Mouse (Mus musculus): ENCODE measurements around the gene Atp2c2. TPM values are rescaled to one million over a fixed set of nuclear protein-coding genes. Genes with fewer than 3 reads are reported as not detected.

The Atp2c2 gene
- polyA plus RNA-seq, 1 experiment from 2014 or later: 1.3 TPM

- Histone ChIP-seq H3K27ac (no peak overlapping the region), H3K9me3 (replicated peaks; ENCODE audit: low read length) (no peaks in the 10 kb centered on the region), H3K27me3 (ENCODE audit: insufficient read depth, low read length) (no peaks in the 10 kb centered on the region), H3K4me1 (replicated peaks; ENCODE audit: insufficient read depth, low read length) (no peaks in the 10 kb centered on the region), H3K36me3 (ENCODE audit: insufficient read depth, low read length) (no peaks in the 10 kb centered on the region), H3K9ac (ENCODE audit: low read depth, low read length) (no peak overlapping the region), H3K4me2 (ENCODE audit: low read length) (no peak overlapping the region), H3K4me3 (replicated peaks; ENCODE audit: low read depth, low read length) (no peak overlapping the region)
- DNase-seq (ENCODE audit: low spot score) (peak; percentile 40), ATAC-seq (replicated peaks; ENCODE audit: low FRiP score, low read depth) (no peak)
- TF ChIP-seq CTCF (IDR thresholded peaks at IDR 0.05; ENCODE audit: low read depth): peak; percentile 68
- WGBS: 59% methylated on average over 9 of the region's 9 CpGs
Observed at GRCm38 (mm10) chr8:119717765-119718164, 18.0 kb downstream of the Atp2c2 start.

DNA sequence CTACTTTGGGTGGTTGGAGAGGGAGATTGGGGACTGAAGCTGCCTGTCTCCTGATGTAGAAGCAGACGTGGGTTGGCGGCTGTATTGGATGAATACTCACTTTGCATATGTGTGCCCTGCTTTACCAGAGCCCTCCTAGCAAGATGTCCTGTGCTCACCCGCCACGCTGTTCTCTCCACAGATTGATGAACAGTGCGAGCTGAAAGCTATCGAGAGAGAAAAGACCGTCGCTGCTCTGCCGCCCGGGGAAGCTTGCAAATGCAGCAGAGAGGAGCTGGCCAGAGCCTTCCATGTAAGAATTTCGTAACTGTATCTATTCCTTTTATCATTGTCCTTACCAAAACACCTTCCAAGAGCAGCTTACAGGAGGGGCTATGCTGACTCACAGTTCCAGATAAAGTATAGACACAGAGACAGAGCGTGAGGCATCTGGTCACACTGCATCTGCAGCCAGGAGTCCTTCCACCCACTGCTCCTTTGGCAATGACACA, 19.2 kb downstream of the Atp2c2 start:
- Histone ChIP-seq H3K27me3 (ENCODE audit: insufficient read depth, low read length) (no peaks in the 10 kb centered on the region), H3K4me2 (ENCODE audit: low read length) (no peak overlapping the region), H3K4me1 (replicated peaks; ENCODE audit: insufficient read depth, low read length) (no peaks in the 10 kb centered on the region), H3K4me3 (replicated peaks; ENCODE audit: low read depth, low read length) (no peak overlapping the region), H3K36me3 (ENCODE audit: insufficient read depth, low read length) (no peaks in the 10 kb centered on the region), H3K9ac (ENCODE audit: low read depth, low read length) (no peak overlapping the region), H3K9me3 (replicated peaks; ENCODE audit: low read length) (no peaks in the 10 kb centered on the region), H3K27ac (no peak overlapping the region)
- ATAC-seq (replicated peaks; ENCODE audit: low FRiP score, low read depth): no peak
- TF ChIP-seq CTCF (IDR thresholded peaks at IDR 0.05; ENCODE audit: low read depth): no peak
- no peak for DNase-seq (ENCODE audit: low spot score)
- 70% methylated on average over 12 of the region's 12 CpGs for WGBS

- Histone ChIP-seq H3K4me3 (replicated peaks; ENCODE audit: low read depth, low read length) (no peak overlapping the region), H3K36me3 (ENCODE audit: insufficient read depth, low read length) (no peaks in the 10 kb centered on the region), H3K27ac (no peak overlapping the region), H3K27me3 (ENCODE audit: insufficient read depth, low read length) (no peaks in the 10 kb centered on the region), H3K9ac (ENCODE audit: low read depth, low read length) (no peak overlapping the region), H3K4me2 (ENCODE audit: low read length) (no peak overlapping the region), H3K4me1 (replicated peaks; ENCODE audit: insufficient read depth, low read length) (no peaks in the 10 kb centered on the region), H3K9me3 (replicated peaks; ENCODE audit: low read length) (no peaks in the 10 kb centered on the region)
- TF ChIP-seq CTCF (IDR thresholded peaks at IDR 0.05; ENCODE audit: low read depth): no peak
- DNase-seq (ENCODE audit: low spot score) (no peak), ATAC-seq (replicated peaks; ENCODE audit: low FRiP score, low read depth) (no peak)
- 53% methylated on average over 6 of the region's 6 CpGs for WGBS
Observed at GRCm38 (mm10) chr8:119722348-119722747, 22.5 kb downstream of the Atp2c2 start.

DNA sequence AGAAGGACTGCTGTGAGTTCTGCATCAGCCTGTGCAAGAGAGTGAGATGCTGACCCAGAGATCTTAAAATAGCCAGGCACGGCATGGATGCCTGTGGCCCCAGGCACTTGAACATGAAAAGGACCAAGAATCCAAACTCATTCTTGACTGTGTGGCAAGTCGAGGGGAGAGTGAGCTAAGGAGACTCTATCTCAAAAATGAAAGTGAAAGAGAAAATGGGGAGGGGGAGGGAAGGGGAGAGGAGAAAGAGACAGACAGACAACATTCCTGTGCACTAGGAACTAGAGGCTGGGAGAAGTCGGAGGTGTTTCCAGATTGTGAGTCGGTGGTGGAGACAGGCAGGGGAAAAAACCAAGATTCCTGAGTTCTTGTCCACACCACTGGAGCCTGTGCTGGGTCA, 23.9 kb downstream of the Atp2c2 start:
- Histone ChIP-seq H3K4me3 (replicated peaks; ENCODE audit: low read depth, low read length) (no peak overlapping the region), H3K27ac (no peak overlapping the region), H3K4me1 (replicated peaks; ENCODE audit: insufficient read depth, low read length) (no peaks in the 10 kb centered on the region), H3K9me3 (replicated peaks; ENCODE audit: low read length) (no peaks in the 10 kb centered on the region), H3K9ac (ENCODE audit: low read depth, low read length) (no peak overlapping the region), H3K27me3 (ENCODE audit: insufficient read depth, low read length) (no peaks in the 10 kb centered on the region), H3K36me3 (ENCODE audit: insufficient read depth, low read length) (no peaks in the 10 kb centered on the region), H3K4me2 (ENCODE audit: low read length) (no peak overlapping the region)
- no peak for DNase-seq (ENCODE audit: low spot score)
- no peak for TF ChIP-seq CTCF (IDR thresholded peaks at IDR 0.05; ENCODE audit: low read depth)
- no peak for ATAC-seq (replicated peaks; ENCODE audit: low FRiP score, low read depth)
- WGBS: 61% methylated on average over 4 of the region's 4 CpGs

DNA sequence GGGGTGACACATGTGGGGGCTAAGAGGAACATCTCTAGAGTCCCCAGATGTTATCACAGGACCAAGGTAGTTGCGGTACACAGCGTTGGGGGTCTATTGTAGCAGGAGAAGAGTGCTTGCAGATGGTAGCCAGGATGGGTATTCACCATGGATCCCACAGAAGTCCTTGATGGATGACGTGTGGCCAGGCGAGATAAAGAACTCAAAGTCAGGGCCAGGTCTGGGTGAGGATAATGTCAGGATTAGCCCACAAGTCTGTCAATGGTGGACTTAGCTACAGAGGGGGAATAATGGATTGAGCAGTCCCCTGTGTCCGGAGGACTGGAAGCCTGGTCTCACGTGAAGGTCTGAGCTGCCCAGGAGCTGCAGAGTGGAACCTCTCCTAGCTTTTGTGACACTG, 24.8 kb downstream of the Atp2c2 start:
- no peak for ATAC-seq (replicated peaks; ENCODE audit: low FRiP score, low read depth)
- 85% methylated on average over 6 of the region's 6 CpGs for WGBS
- no peak overlapping the region for H3K9ac ChIP-seq (ENCODE audit: low read depth, low read length)
- H3K36me3 ChIP-seq (ENCODE audit: insufficient read depth, low read length): no peaks in the 10 kb centered on the region
- H3K4me3 ChIP-seq (replicated peaks; ENCODE audit: low read depth, low read length): no peak overlapping the region
- no peaks in the 10 kb centered on the region for H3K9me3 ChIP-seq (replicated peaks; ENCODE audit: low read length)
- H3K4me1 ChIP-seq (replicated peaks; ENCODE audit: insufficient read depth, low read length): no peaks in the 10 kb centered on the region
- no peaks in the 10 kb centered on the region for H3K27me3 ChIP-seq (ENCODE audit: insufficient read depth, low read length)
- H3K4me2 ChIP-seq (ENCODE audit: low read length): no peak overlapping the region
- H3K27ac ChIP-seq: no peak overlapping the region
- DNase-seq (ENCODE audit: low spot score): no peak
- no peak for TF ChIP-seq CTCF (IDR thresholded peaks at IDR 0.05; ENCODE audit: low read depth)

- H3K27me3 ChIP-seq (ENCODE audit: insufficient read depth, low read length): no peaks in the 10 kb centered on the region
- WGBS: 87% methylated on average over 8 of the region's 8 CpGs
- DNase-seq (ENCODE audit: low spot score) (no peak), ATAC-seq (replicated peaks; ENCODE audit: low FRiP score, low read depth) (no peak)
- no peak overlapping the region for H3K9ac ChIP-seq (ENCODE audit: low read depth, low read length)
- H3K36me3 ChIP-seq (ENCODE audit: insufficient read depth, low read length): no peaks in the 10 kb centered on the region
- H3K4me3 ChIP-seq (replicated peaks; ENCODE audit: low read depth, low read length): no peak overlapping the region
- no peak overlapping the region for H3K4me2 ChIP-seq (ENCODE audit: low read length)
- H3K4me1 ChIP-seq (replicated peaks; ENCODE audit: insufficient read depth, low read length): no peaks in the 10 kb centered on the region
- no peaks in the 10 kb centered on the region for H3K9me3 ChIP-seq (replicated peaks; ENCODE audit: low read length)
- TF ChIP-seq CTCF (IDR thresholded peaks at IDR 0.05; ENCODE audit: low read depth): no peak
- H3K27ac ChIP-seq: no peak overlapping the region
Observed at GRCm38 (mm10) chr8:119727093-119727492, 27.3 kb downstream of the Atp2c2 start.

DNA sequence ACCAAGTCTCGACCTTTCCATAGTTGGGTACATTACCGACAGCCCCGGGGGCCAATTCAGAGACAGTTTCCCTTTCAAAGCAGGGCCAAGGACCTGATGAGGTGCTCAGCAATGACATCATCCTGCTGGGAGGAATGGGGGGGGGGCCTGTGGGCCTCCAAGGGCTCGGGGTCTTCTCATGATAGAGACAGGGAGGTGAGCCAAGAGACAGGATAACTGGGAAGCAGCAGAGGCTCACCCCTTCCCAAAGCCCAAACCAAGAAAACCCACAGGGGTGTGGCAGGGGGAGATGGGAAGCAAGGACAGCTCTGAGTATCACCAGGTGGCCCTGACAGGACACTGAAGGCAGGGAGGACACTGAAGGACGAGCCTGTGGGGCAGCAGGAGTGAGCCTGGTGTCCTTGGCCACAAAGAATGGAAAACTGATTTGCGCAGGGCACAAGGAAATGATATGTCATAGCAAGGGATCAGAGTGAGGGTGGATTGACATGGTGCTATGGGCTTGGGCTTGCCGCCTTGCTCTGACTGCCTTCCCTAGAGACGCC, 28.6 kb downstream of the Atp2c2 start:
- H3K4me3 ChIP-seq (replicated peaks; ENCODE audit: low read depth, low read length): no peak overlapping the region
- no peaks in the 10 kb centered on the region for H3K9me3 ChIP-seq (replicated peaks; ENCODE audit: low read length)
- ATAC-seq (replicated peaks; ENCODE audit: low FRiP score, low read depth): no peak
- H3K9ac ChIP-seq (ENCODE audit: low read depth, low read length): no peak overlapping the region
- WGBS: 84% methylated on average over 8 of the region's 8 CpGs
- H3K27ac ChIP-seq: no peak overlapping the region
- H3K4me2 ChIP-seq (ENCODE audit: low read length): no peak overlapping the region
- no peaks in the 10 kb centered on the region for H3K4me1 ChIP-seq (replicated peaks; ENCODE audit: insufficient read depth, low read length)
- no peaks in the 10 kb centered on the region for H3K36me3 ChIP-seq (ENCODE audit: insufficient read depth, low read length)
- no peak for TF ChIP-seq CTCF (IDR thresholded peaks at IDR 0.05; ENCODE audit: low read depth)
- DNase-seq (ENCODE audit: low spot score): no peak
- no peaks in the 10 kb centered on the region for H3K27me3 ChIP-seq (ENCODE audit: insufficient read depth, low read length)
